Comparison of ENCODE assay signal across 23 mouse cellular contexts in genomic region chr13:26519054-26519453, GRCm38 (mm10).
DNase-seq lines count a peak whose midpoint lies in the region; ATAC-seq and TF ChIP-seq lines count a peak whose summit lies in the region.
"Had no signal": no experiment of that assay in that cellular context is flagged by ENCODE, and none has a peak within 500 bp of the region (broad histone marks: within the 10 kb centered on the region; RNA-seq: fewer than 3 reads in every experiment).

No protein-coding gene starts in this region.

- peak; percentile 50; the same call in 1 of the 2 replicates for ATAC-seq in forebrain, embryonic 13.5 days
- no peak for ATAC-seq in hindbrain, postnatal 0 days
- ATAC-seq in hindbrain, embryonic 11.5 days (ENCODE audit: low FRiP score): no peak
- ATAC-seq: intestine, embryonic 16.5 days had no signal

- H3K4me3 ChIP-seq in forebrain, embryonic 13.5 days: no peak overlapping the region
- H3K4me3 ChIP-seq in forebrain, embryonic 10.5 days: no peak overlapping the region
- no peak overlapping the region for H3K4me3 ChIP-seq in hindbrain, postnatal 0 days (ENCODE audit: low read length)
- H3K4me3 ChIP-seq in hindbrain, embryonic 11.5 days (ENCODE audit: low read depth, low read length): no peak overlapping the region
- H3K4me3 ChIP-seq: embryonic facial prominence, embryonic 15.5 days; erythroblast, embryonic 14.5 days; gastrocnemius, adult 2 months; heart, embryonic 12.5 days; hindbrain, embryonic 12.5 days had no signal

- H3K9ac ChIP-seq in forebrain, embryonic 13.5 days: no peak overlapping the region
- no peak overlapping the region for H3K9ac ChIP-seq in hindbrain, postnatal 0 days (replicated peaks; ENCODE audit: low read length)
- no peak overlapping the region for H3K9ac ChIP-seq in hindbrain, embryonic 11.5 days (ENCODE audit: low read depth, low read length)
- H3K9ac ChIP-seq: embryonic facial prominence, embryonic 15.5 days; heart, embryonic 12.5 days; hindbrain, embryonic 12.5 days had no signal

- 16% methylated on average over 1 of the region's 1 CpGs for WGBS in forebrain, embryonic 13.5 days
- 63% methylated on average over 1 of the region's 1 CpGs for WGBS in forebrain, embryonic 10.5 days
- 19% methylated on average over 1 of the region's 1 CpGs for WGBS in hindbrain, postnatal 0 days
- WGBS in hindbrain, embryonic 11.5 days: 60% methylated on average over 1 of the region's 1 CpGs

- H3K36me3 ChIP-seq in forebrain, embryonic 13.5 days (ENCODE audit: poor library complexity, severe bottlenecking): no peaks in the 10 kb centered on the region
- no peaks in the 10 kb centered on the region for H3K36me3 ChIP-seq in forebrain, embryonic 10.5 days (replicated peaks)
- no peaks in the 10 kb centered on the region for H3K36me3 ChIP-seq in hindbrain, postnatal 0 days (ENCODE audit: insufficient read depth, low read length)
- H3K36me3 ChIP-seq in hindbrain, embryonic 11.5 days (ENCODE audit: control insufficient read depth, insufficient read depth, low read length): no peaks in the 10 kb centered on the region
- H3K36me3 ChIP-seq: embryonic facial prominence, embryonic 15.5 days; heart, embryonic 12.5 days; hindbrain, embryonic 12.5 days had no signal

- H3K27ac ChIP-seq in forebrain, embryonic 13.5 days: no peak overlapping the region
- no peak overlapping the region for H3K27ac ChIP-seq in forebrain, embryonic 10.5 days
- no peak overlapping the region for H3K27ac ChIP-seq in hindbrain, postnatal 0 days
- H3K27ac ChIP-seq in hindbrain, embryonic 11.5 days (ENCODE audit: low read depth, low read length): no peak overlapping the region
- H3K27ac ChIP-seq: embryonic facial prominence, embryonic 15.5 days; gastrocnemius, adult 2 months; hindbrain, embryonic 12.5 days had no signal

- DNase-seq in forebrain, embryonic 10.5 days (ENCODE audit: extremely low spot score, low spot score): no peak
- DNase-seq in hindbrain, postnatal 0 days (ENCODE audit: low spot score): peak; percentile 22
- DNase-seq in hindbrain, embryonic 11.5 days (ENCODE audit: low spot score): no peak
- DNase-seq in MN1 (ENCODE audit: low spot score): peak; percentile 43
- DNase-seq in brain, embryonic 18.5 days (ENCODE audit: low read depth, low spot score): peak; percentile 39
- DNase-seq in layer of hippocampus, adult 8-10 months (ENCODE audit: low spot score in 2 of 2): no peak
- DNase-seq in cerebellum, adult 11-12 months: no peak
- DNase-seq: adrenal gland, adult 2 months; adrenal gland, postnatal 25 days; cerebellum, adult 18-20 months; cerebellum, adult 9-11 months; cerebellum, postnatal 36 days; gastrocnemius, adult 2 months; gastrocnemius, postnatal 25 days; heart, postnatal 36 days; kidney, adult 2 months had no signal

- no peaks in the 10 kb centered on the region for H3K27me3 ChIP-seq in forebrain, embryonic 13.5 days
- H3K27me3 ChIP-seq in forebrain, embryonic 10.5 days (ENCODE audit: poor library complexity, severe bottlenecking): no peaks in the 10 kb centered on the region
- H3K27me3 ChIP-seq in hindbrain, postnatal 0 days (ENCODE audit: insufficient read depth, low read length): no peaks in the 10 kb centered on the region
- H3K27me3 ChIP-seq in hindbrain, embryonic 11.5 days (ENCODE audit: control insufficient read depth, insufficient read depth, low read length): no peaks in the 10 kb centered on the region
- H3K27me3 ChIP-seq: CH12.LX; embryonic facial prominence, embryonic 15.5 days; heart, embryonic 12.5 days; hindbrain, embryonic 12.5 days had no signal

- H3K4me1 ChIP-seq in forebrain, embryonic 13.5 days: peaks cover 22% of the 10 kb centered on the region
- H3K4me1 ChIP-seq in forebrain, embryonic 10.5 days: peaks cover 8% of the 10 kb centered on the region; the same call in 1 of the 2 replicates
- H3K4me1 ChIP-seq in hindbrain, postnatal 0 days (ENCODE audit: insufficient read depth, low read length): no peaks in the 10 kb centered on the region
- H3K4me1 ChIP-seq in hindbrain, embryonic 11.5 days (replicated peaks; ENCODE audit: control insufficient read depth, insufficient read depth, low read length): no peaks in the 10 kb centered on the region
- H3K4me1 ChIP-seq: embryonic facial prominence, embryonic 15.5 days had no signal

- TF ChIP-seq CTCF in hindbrain, postnatal 0 days (IDR thresholded peaks at IDR 0.05; ENCODE audit: low read depth): no peak

- H3K9me3 ChIP-seq in forebrain, embryonic 13.5 days (replicated peaks): no peaks in the 10 kb centered on the region
- no peaks in the 10 kb centered on the region for H3K9me3 ChIP-seq in forebrain, embryonic 10.5 days
- no peaks in the 10 kb centered on the region for H3K9me3 ChIP-seq in hindbrain, postnatal 0 days (ENCODE audit: low read length)
- H3K9me3 ChIP-seq in hindbrain, embryonic 11.5 days (ENCODE audit: control insufficient read depth, low read length): no peaks in the 10 kb centered on the region
- H3K9me3 ChIP-seq: embryonic facial prominence, embryonic 15.5 days; heart, embryonic 12.5 days; hindbrain, embryonic 12.5 days had no signal

- no peak overlapping the region for H3K4me2 ChIP-seq in forebrain, embryonic 13.5 days
- no peak overlapping the region for H3K4me2 ChIP-seq in hindbrain, postnatal 0 days (ENCODE audit: low read depth, low read length)
- no peak overlapping the region for H3K4me2 ChIP-seq in hindbrain, embryonic 11.5 days (replicated peaks; ENCODE audit: low read depth, low read length)
- H3K4me2 ChIP-seq: embryonic facial prominence, embryonic 15.5 days; heart, embryonic 12.5 days; hindbrain, embryonic 12.5 days had no signal

Comparison
In these comparisons a context has a peak if more than half of its experiments do, and no peak if none do; other contexts are left out.
1. DNase-seq: peak in hindbrain, postnatal 0 days (single experiment), MN1 (single experiment) and brain, embryonic 18.5 days (single experiment); none in forebrain, embryonic 10.5 days (single experiment), hindbrain, embryonic 11.5 days (single experiment), layer of hippocampus, adult 8-10 months (0 of 2) and cerebellum, adult 11-12 months (single experiment).